Mouse (Mus musculus): ENCODE measurements around the gene Top2b.
A peak's percentile ranks its signal among the peaks of the same experiment; 100 is the strongest.

Top2b gene

DNA sequence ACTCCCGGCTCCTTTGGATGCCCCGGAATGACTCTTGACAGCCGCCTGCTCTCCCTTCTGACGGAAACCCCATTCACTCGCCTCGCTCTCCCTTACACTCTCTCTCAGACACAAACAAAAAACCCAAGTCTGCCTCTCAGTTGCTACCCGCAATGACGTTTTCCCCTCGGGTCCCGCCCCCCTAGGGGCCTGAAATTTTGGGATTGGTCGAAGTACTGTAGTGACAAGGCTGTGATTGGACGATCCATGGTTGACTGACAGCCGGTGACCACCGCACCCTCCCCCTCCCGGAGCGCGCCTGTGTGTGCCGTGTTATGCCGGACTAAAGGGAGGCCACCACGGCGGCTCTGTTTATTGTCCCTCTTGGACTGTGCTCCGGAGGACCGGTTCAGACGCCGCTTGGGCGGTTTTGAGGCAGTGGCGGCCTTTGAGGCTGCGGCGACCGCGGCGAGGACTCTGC, at the start of gene Top2b:
TSS of gene Top2b (plus strand) at position 302 of the 460 bp plus-strand sequence.
- DNase-seq, result peak; percentile 97

DNA sequence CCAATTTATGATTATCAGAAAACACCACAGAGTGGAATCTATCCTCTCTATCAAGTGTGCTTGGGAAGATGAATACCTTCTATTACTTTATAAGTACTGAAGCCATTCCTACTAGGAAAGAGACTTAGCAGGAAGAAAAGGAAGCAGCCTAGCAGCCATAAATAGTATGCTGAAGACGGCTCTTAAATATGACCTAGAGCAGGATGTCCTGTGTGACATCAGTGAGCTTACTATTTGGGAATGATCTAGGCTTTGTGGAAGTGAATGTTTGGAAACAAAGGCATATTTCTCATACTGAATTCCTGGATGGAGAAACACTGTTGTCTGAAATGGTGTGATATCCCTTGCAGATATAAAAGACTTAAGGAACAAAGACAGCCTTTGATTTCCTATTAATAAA, 48.3 kb upstream of the Top2b start:
- no peak for DNase-seq

DNA sequence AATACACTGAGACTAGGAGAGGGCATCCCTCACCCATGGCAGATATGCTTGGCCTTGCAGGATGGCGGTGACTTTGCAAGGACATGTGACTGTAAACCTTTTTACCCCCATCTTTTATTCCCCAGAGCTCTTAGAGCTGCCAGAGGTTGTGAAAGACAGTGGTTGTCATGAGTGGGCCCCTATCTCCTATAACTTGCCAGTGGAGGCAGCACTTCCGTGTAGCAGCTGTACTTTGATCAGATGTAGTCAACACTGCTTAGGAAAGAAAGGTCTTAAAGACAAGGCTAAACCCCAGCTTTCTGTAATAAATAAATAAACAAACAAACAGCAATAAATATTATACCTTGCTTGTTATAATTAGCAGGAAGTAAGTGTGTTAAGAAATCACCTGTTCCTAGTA, 45.2 kb upstream of the Top2b start:
- DNase-seq, result no peak

DNA sequence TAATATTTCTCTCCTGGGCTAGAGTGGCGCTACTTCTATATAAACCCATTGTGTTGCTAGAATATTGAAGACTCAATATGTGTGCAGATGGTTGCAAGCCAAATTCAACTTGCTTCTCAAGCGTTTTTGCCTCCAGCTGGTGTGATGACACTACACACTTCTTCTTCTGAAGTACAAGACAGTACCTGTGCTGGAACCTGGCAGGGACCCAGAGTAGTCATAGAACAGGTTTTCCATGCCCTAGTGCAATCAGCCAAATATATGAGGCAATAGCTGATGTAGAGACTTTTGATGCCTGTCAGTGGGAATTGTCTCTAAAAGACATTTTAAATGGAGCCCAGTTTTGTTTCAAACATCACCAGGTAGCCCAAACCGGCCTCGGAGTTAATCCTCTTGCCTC, 40.6 kb upstream of the Top2b start:
- no peak for DNase-seq

DNA sequence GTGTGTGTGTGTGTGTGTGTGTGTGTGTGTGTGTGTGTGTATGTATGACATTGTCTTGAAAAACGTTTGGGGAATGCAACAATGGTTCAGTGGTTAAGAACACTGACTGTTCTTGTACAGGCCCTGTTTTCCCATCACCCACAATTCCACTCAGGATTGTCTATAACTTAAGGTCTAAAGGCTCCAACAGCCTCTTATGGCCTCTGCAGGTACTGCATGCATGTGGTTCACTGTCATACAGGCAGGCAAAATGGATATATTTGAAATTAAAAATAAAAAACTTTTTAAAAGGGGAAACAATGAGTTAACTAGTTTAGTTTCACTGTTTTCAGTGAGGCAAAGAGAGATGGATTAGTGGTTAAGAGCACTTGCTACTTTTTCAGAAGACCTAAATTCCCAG, 39.8 kb upstream of the Top2b start:
- no peak for DNase-seq

DNA sequence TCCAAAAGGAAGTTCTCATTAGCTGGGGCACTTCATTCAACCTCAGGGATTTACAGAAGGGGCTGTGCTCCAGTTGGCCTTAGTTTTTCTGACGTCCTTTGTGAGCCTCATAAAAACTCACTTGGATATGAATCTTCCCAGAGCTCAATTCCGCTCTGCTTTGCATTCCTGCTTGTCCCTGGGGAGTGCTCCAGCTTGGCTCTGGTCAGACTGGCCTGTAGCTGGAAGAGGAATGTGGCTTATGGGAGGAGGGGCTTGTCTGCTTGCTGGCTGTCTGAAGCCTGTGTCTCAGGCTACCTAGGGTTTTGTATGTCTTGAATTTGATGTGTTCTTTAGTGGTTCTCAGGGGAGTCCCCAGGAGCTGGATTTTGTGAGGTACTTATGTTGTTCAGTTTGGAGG, 36.4 kb upstream of the Top2b start:
- DNase-seq, result no peak

DNA sequence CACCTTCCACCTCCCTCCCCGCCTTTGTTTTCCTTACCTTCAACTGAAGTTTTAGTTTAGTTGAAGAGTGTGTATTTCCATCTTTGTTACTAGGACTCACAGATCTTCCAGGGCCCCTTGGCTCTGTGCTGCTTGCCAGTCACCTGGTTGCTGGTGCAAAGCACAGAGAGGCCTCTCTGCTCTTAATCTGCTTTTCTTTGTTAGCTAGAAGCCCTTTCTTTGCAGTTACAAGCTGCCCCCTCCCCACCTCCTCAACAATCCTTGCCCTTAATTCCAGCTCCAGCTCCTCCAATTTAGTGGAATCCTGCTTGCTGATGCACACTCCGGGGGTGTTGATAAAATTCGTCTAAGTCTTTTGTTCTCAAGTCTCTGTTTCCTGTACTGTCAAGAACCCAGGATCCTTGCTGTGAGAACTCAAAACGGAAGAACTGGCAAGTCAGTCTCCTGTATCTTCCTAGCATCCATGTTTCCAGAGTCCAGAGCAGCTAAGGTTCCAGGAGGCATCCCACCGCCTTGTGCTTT, 36.0 kb upstream of the Top2b start:
- no peak for DNase-seq

DNA sequence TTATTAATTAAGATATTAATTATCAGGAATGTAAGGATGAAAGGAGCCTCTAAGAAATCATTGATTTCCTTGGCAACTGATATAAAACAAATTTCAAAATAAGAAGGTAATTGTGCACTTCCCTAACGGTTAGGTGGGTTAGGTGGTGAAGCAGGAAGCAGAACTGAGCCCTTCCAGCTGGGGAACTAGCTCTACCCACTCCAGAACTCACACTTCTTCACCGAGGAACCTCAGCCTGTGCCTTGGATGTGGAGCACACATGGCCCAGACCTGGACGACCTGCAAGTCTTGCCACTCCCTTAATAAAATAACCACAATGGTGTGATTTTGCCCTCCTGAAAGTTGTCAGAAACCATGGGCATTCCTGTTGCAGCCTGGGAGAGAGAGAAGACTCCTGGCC, 35.2 kb upstream of the Top2b start:
- DNase-seq, result no peak

DNA sequence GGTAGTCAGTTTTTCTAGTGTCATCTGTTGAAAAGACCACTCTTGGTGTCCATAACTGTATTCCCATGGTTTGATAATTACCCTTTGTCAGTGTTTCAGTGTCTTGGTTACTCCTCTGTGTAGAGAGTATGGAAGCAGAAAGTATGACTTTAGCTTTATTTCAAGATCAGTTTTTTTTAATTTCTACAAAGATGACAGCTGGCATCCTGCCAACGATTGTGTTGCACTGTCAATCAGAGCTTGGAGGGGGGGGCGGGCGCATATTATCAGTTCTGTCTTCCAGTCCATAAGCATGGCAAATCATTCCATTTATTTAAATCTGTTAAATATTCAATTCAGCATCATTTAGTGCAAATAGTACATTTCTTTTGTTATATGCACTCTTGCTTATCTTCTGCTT, 30.7 kb upstream of the Top2b start:
- no peak for DNase-seq

DNA sequence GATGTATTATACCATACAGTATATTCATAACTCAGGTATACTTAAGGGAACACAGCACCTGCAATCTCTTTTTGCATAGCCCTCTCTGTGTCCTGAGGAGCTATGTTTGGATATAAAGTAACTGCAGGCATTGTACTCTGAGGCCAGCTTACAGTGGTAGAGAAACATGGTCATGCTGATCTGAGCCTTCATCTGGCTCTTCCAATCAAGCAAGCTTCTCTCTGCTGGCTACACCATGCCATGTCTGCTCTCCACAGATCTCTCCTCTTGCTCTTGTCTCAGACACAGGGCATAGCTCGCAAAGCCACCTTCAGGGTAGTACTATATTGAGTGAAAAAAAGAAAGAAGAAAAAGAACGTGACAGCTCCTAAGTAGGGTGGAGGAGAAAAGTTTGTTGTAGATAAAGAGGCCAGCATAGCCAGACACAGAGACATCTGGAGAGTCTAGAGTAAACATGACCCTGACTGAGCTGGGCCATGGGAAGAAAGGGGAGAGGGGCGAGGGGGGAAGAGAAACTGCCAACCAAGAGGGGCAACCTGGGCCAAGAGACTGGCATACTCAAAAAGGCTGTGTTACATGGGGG, 29.1 kb upstream of the Top2b start:
- no peak for DNase-seq

DNA sequence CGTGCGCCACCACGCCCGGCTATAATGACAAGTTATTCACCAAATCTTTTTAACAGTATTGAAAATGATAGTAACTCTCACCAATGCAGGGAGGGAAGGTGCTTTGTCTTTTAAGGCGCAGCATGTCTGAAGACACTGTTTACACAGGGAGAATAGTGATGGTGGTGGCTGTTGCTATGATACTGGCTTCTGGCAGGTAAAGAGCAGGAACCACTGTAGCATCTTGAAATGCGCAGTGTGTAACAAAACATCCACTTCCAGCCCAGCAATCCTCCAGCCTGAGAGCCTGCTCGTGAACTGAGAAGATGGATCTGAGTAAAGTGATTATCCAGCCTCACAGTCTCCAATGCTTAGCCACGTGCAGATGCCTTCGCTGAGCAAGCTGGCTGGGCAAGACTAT, 17.5 kb upstream of the Top2b start:
- no peak for DNase-seq

DNA sequence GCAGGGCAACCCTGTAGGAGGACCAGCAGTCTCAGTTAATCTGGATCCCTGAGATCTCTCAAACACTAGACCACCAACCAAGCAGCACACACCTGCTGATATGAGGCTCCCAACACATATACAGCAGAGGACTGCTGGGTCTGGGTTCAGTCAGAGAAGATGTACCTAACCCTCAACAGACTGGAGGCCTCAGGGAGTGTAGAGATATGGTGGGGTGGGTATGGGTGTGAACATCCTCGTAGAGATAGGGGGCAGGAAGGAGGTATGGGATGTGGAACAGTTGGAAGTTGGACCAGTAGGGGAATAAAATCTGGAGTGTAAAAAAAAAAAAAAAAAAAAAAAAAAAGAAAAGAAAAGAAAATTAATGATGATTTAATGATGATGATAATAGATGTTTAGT, 5.3 kb upstream of the Top2b start:
- no peak for DNase-seq

DNA sequence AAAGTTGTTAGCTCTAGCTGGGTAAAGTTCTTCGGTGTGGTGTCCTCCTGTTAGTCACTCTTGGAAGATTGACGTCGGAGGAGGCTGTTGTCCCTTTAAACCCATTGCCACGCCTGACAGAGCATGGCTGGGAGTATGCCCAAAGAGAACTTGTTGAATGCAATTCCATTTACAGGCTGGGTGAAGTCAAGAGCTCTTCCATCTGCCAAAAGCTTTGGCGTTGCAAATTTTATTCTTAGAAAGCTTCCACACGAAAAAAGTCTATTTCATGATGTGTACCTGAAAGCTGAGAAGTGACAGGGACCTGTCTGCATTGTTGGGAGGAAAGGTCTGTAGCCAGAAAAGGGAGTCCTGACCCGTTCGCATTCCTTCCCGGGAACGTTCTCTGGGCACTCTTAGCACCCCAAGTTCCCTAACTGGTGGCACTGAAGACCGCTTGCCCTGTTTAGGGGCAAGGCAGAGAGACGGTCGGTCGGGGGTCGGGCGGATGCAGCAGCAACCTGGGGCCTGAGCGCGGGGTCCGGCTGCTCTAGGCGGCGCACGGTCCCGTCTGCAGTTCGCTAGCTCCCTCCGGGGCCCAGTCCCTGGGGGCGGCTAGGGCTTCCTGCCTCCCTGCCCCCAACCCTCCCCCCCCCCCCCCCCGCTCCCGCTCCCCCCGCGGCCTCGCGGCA, 683 bp upstream of the Top2b start:
- peak; percentile 40 for DNase-seq

DNA sequence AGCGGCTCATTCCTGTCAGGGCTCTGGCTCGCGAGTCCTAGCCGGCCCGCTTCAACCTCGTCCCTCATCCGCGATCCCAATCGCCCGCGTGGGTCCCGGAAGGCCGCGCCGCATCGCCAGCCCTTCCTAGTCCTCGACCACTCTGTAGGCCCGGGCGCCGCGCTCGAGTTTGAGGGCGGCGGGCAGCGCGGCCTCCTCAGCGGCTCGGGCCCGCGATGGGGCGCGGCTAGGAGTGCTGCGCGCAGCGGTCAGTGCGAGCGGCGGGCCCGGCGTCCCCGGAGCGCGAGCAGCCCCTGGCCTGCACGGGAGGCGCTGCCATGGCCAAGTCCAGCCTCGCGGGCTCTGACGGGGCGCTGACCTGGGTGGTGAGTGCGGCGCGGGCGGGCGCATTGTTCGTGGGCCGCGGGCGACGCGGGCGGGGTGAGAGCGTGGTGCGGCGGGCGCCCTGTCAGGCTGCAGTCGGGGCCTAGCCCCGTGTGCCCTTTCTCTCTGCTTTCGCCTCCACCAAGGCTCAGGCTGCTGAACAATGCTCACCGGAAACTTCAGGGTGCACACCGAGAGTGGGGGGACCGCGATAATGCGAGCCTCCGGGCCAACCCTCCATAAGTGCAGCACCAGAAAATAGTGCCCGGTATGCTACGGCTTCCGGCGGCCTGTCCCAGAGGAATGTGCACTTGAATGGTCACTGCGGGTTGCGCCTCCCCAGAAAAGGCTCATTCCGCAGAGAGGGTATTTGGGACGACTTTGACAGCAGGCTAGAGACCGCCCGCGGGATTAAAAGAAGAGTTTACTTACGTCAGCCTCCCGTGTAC, 589 bp downstream of the Top2b start:
- DNase-seq, result peak; percentile 55

DNA sequence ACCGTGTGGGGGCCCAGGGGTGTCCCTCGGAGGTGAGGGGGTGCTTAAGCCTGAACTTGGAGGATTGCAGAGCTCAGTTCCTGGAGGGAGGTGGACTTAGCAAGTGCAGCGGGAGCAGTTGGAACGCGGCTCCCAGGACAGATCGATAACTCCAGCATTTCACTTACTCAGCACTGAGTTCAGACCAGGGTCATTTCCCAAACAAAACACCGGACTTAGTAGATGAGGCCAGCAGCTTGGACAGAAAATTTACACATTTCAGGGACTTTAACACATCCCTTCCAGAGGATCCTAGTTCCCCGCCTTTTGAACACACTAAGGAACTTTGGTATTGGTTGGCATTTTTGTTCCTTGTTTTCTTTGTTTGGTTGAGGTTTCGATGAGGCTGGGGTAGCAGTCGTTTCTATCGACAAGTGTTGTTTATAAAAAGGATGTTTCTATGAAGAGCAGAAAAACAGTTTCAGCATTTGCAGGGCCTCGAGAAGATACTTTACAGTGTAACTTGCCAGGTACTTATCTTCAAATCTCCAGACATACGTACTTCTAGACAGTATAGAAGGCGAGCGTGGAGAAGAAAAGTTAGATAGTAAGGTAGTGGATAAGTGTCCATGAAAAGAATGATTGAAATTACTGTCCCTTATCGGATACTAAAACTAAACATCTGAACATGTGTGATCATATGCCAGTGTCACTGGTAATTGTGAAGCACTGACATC, 1.4 kb downstream of the Top2b start:
- DNase-seq, result no peak

DNA sequence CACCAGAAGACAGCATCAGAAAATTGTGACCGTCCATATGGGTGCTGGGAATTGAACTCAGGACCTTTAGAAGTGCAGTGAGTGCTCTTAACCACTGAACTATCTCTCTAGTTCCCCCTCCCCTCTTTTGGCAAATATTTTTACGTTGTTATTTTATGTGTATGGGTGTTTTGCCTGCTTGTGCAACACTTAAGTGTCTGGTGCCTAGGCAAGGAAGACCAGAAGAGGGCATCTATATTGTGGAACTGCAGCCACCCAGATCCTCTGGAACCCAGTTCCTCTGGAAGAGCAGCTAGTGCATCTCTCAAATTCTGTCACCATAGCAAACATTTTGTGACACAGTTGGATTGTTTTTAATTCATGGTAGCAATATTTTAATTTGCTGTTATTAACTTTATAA, 2.0 kb downstream of the Top2b start:
- DNase-seq, result no peak

DNA sequence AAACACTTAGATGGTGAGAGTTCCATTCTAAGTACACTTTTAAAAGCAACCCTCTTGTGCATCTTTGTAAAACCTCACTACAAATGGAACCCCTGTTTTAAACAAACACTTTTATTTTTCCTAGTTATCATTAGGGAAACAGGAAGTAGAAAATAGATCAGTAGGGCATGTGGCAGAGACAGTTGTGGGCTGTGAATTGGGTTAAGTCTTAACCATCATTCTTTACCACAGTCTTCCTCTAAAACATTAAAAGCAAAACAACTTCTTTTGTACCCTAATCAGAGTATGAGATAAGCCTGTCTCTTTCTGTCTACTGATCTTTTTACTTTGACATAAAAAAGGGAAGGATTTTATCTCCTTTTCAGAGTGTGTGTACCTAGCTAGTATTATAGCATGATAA, 7.8 kb downstream of the Top2b start:
- DNase-seq, result no peak

DNA sequence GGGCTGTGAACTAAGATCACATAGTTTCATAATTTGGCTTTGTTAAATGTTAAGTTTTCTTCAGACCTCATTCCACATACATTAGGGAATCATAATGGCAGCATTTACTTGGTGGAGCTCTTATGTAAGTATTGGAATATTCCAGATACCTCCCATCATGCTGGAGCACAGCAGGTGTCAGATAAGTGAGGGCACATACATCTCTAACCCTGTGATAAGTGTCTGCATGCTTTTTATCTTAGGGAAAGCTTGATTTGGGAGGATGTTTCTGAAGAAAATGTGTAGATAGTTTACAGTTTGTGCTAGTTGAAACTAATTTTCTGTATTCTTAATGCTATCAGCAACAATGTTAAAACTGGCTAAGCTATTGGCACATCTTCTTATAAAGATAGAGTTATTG, 8.2 kb downstream of the Top2b start:
- DNase-seq, result no peak

DNA sequence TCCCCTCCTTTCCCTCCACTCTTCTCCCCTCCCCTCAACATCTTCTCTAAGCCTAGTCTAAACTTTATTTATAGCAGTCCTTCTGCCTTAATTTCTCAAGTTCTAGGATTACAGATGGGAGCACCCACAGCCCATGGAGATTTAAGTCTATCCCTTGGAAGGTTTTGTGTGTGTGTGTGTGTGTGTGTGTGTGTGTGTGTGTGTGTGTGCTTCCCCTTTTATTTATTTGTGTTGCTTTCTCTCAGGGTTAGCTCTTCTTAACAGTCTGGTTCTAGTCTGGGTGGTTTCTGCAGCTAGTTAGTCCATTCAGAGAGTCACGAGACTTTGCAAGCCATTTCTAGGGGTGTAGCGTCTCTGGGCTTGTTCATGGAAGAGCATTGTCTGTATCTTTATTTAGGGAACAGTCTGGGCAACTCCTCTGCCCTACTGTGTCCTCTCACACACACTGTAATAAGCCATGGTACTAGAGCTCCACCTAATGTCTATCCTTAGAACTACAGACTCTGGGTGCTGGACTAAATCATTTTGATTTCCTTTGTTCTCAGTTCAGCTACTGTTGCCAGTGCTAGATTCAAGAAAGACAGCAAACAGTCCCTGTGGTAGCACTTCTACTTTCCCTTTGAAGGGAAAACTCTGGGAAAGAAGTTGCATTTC, 15.1 kb downstream of the Top2b start:
- peak; percentile 60 for DNase-seq

DNA sequence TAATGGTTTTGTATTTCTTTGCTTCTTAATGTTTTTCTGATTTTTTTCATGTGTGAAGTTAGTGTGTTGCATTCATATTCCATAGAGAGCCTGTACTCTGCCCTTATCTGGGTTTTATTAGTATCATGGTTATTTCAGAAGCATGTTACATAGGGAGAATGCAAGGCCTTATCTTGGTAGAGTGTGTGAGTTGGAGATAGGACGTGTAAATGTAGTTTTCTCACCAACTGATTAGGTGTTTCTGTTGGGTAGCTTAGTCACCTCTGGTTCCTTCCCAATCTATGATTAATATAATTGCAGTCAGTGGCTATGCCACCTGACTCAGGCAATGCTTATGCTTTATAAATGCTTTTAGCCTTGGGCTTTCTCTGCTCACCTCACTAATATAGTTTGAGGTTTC, 19.8 kb downstream of the Top2b start:
- DNase-seq, result no peak

DNA sequence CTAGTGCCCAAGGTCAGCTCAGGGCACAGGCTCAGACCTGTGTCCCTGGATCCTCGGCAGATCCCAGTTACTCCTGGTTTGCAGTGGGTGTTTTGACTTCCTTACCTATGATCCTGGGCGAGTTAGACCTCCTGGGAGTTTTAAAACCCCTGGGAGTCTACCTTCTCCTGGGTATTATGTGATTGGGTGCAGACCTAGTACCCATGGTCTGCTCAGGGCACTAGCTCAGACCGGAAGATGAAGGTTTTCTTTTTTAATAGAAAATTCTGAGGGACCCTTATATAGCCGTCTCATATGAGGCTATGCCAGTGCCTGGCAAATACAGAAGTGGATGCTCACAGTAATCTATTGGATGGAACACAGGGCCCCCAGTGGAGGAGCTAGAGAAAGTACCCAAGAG, 40.2 kb downstream of the Top2b start:
- DNase-seq, result no peak

DNA sequence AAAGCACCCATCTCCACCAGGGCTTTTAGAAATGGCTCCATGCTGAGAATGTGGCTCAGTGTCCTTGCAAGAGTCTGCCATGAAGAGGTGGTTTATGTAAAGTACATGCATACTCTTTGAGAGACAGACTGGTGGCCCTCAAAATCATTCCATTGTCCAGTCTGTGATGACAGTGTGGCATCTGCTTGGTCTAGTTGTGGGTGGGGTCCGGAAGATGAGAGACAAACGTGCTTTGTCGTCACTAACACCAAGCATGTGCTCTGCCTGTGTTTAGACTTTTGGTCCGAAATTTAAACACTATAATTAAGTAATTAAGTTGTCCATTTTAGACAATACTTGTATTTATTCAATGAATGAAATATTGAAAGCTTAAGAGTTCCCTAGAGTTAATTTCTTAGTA, 49.2 kb downstream of the Top2b start:
- DNase-seq, result no peak

DNA sequence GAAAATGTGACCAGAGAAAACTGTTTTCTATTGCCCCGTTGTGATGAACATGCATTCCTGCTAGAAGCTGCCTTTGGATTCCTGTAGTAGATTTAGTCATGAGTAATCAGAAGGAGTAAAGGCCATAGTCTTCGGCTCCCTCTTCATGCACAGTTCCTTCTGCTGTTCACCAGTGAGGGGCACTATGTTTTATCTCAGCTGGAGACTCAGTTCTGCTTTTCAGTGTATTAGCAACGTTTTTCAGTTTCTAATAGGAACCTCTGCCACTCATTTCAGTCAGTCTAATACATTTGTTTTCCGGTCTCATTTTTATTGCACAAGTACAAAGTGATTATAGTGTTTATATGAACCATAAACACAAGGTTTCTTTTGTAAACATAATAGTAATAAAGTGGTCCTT, 62.6 kb downstream of the Top2b start:
- no peak for DNase-seq

Measured in layer of hippocampus, adult 9-11 months (tissue).